11 mouse cellular contexts compared by ENCODE assay signal in the genomic region with DNA sequence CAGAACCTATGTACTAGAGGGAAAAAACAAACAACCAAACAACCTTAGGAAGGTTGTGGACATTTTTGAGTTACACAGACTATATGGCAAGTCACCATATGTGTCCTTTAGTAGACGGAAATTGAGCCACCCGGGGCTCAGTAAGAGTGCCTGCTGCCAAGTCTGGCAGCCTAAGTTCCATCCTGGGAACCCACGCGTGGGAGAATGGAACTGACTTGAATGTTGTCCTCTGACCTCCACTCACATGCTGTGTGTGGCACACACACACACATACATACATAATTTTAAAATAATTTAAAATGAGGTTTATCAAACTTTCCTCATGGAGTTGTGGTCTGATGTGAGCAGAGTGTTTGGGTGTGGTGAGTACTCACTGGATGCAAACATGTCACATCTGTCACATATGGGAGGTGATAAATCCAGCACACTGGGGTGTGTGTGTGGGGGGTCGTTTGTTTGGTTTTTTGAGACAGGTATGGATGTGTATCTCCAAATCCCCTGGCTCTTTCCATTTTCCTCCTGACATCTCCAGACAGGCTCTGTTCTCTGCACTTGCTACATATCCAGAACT. TPM values are rescaled to one million over a fixed set of nuclear protein-coding genes. Genes with fewer than 3 reads are reported as not detected.
DNase-seq lines count a peak whose midpoint lies in the region; ATAC-seq and TF ChIP-seq lines count a peak whose summit lies in the region.
"Had no signal": no experiment of that assay in that cellular context is flagged by ENCODE, and none has a peak within 500 bp of the region (broad histone marks: within the 10 kb centered on the region; RNA-seq: fewer than 3 reads in every experiment).

No protein-coding gene starts in this region.

- TF ChIP-seq CTCF in midbrain, postnatal 0 days (IDR thresholded peaks at IDR 0.05): no peak

- TF ChIP-seq POLR2A in myocyte (IDR thresholded peaks at IDR 0.05; ENCODE audit: insufficient read length, low read depth): no peak

- no peak for DNase-seq in heart, adult 18-20 months
- no peak for DNase-seq in midbrain, postnatal 0 days (ENCODE audit: low spot score)
- DNase-seq in urinary bladder, adult 18-20 months (ENCODE audit: low spot score in 2 of 2): no peak
- no peak for DNase-seq in layer of hippocampus, postnatal 10 days (ENCODE audit: low spot score in 2 of 2)
- DNase-seq: adrenal gland, postnatal 25 days had no signal

- 0 out of 2 replicates have a peak, but pooled peaks cover 3% of the 10 kb centered on the region for H3K36me3 ChIP-seq in heart, embryonic 11.5 days (ENCODE audit: control insufficient read depth, insufficient read depth, low read length)
- peaks cover 4% of the 10 kb centered on the region; the same call in 1 of the 2 replicates for H3K36me3 ChIP-seq in midbrain, embryonic 12.5 days
- peaks cover 1% of the 10 kb centered on the region; the same call in 1 of the 2 replicates for H3K36me3 ChIP-seq in midbrain, postnatal 0 days (ENCODE audit: insufficient read depth, low read length)
- H3K36me3 ChIP-seq in hindbrain, embryonic 13.5 days: peaks cover 5% of the 10 kb centered on the region
- H3K36me3 ChIP-seq in myocyte (ENCODE audit: control insufficient read depth, insufficient read depth): no peaks in the 10 kb centered on the region
- H3K36me3 ChIP-seq: limb, embryonic 15.5 days had no signal

- H3K27me3 ChIP-seq in heart, embryonic 11.5 days (ENCODE audit: control insufficient read depth, insufficient read depth, low read length): no peaks in the 10 kb centered on the region
- H3K27me3 ChIP-seq in midbrain, embryonic 12.5 days: peaks cover 13% of the 10 kb centered on the region
- H3K27me3 ChIP-seq in midbrain, postnatal 0 days (ENCODE audit: insufficient read depth, low read length): no peaks in the 10 kb centered on the region
- H3K27me3 ChIP-seq in hindbrain, embryonic 13.5 days: peaks cover 3% of the 10 kb centered on the region; the same call in 1 of the 2 replicates
- H3K27me3 ChIP-seq in myocyte (ENCODE audit: control insufficient read depth, insufficient read depth, insufficient read length): no peaks in the 10 kb centered on the region
- H3K27me3 ChIP-seq: limb, embryonic 15.5 days had no signal

- H3K79me2 ChIP-seq in myocyte (ENCODE audit: control insufficient read depth, insufficient read depth): peaks cover 62% of the 10 kb centered on the region

- H3K4me2 ChIP-seq in heart, embryonic 11.5 days: peak overlapping the region; percentile 90
- H3K4me2 ChIP-seq in midbrain, embryonic 12.5 days (replicated peaks): peak overlapping the region; percentile 19; the same call in 1 of the 2 replicates
- no peak overlapping the region for H3K4me2 ChIP-seq in midbrain, postnatal 0 days (ENCODE audit: low read depth, low read length, poor library complexity, severe bottlenecking)
- peak overlapping the region; percentile 73 for H3K4me2 ChIP-seq in hindbrain, embryonic 13.5 days
- peak overlapping the region; percentile 94 for H3K4me2 ChIP-seq in myocyte (ENCODE audit: low read depth)

- no peak overlapping the region for H3K27ac ChIP-seq in heart, embryonic 11.5 days (ENCODE audit: low read depth, low read length)
- H3K27ac ChIP-seq in midbrain, embryonic 12.5 days (replicated peaks): no peak overlapping the region
- no peak overlapping the region for H3K27ac ChIP-seq in midbrain, postnatal 0 days (ENCODE audit: low read depth, low read length)
- H3K27ac ChIP-seq in hindbrain, embryonic 13.5 days: no peak overlapping the region

- no peak for ATAC-seq in heart, embryonic 11.5 days (replicated peaks; ENCODE audit: insufficient number of reproducible peaks, low FRiP score, low TSS enrichment)
- ATAC-seq in midbrain, embryonic 12.5 days (ENCODE audit: low FRiP score, low read depth): no peak
- no peak for ATAC-seq in midbrain, postnatal 0 days (ENCODE audit: low FRiP score)
- ATAC-seq in hindbrain, embryonic 13.5 days (ENCODE audit: low FRiP score): no peak
- ATAC-seq: inflammation-experienced regulatory T-cells, adult 6 months had no signal

- H3K4me3 ChIP-seq in heart, embryonic 11.5 days (ENCODE audit: low read depth, low read length): no peak overlapping the region
- H3K4me3 ChIP-seq in midbrain, embryonic 12.5 days: peak overlapping the region; percentile 5; the same call in 1 of the 2 replicates
- H3K4me3 ChIP-seq in midbrain, postnatal 0 days (ENCODE audit: low read depth, low read length): no peak overlapping the region
- peak overlapping the region; percentile 88; the same call in 1 of the 2 replicates for H3K4me3 ChIP-seq in hindbrain, embryonic 13.5 days
- peak overlapping the region; percentile 98 for H3K4me3 ChIP-seq in myocyte

- no peak overlapping the region for H3K9ac ChIP-seq in heart, embryonic 11.5 days (ENCODE audit: low read depth, low read length)
- no peak overlapping the region; the same call in 1 of the 2 replicates for H3K9ac ChIP-seq in midbrain, embryonic 12.5 days (replicated peaks)
- H3K9ac ChIP-seq in midbrain, postnatal 0 days (replicated peaks; ENCODE audit: low read length, poor library complexity, severe bottlenecking): no peak overlapping the region
- peak overlapping the region; percentile 61; the same call in 1 of the 2 replicates for H3K9ac ChIP-seq in hindbrain, embryonic 13.5 days
- H3K9ac ChIP-seq: limb, embryonic 15.5 days had no signal

- H3K9me3 ChIP-seq in heart, embryonic 11.5 days (replicated peaks; ENCODE audit: control insufficient read depth, low read length): no peaks in the 10 kb centered on the region
- no peaks in the 10 kb centered on the region for H3K9me3 ChIP-seq in midbrain, embryonic 12.5 days
- no peaks in the 10 kb centered on the region for H3K9me3 ChIP-seq in midbrain, postnatal 0 days (ENCODE audit: low read length)
- no peaks in the 10 kb centered on the region for H3K9me3 ChIP-seq in hindbrain, embryonic 13.5 days
- H3K9me3 ChIP-seq: limb, embryonic 15.5 days had no signal

- WGBS in heart, embryonic 11.5 days (ENCODE audit: insufficient replicate concordance): 71% methylated on average over 5 of the region's 5 CpGs
- WGBS in midbrain, embryonic 12.5 days: 87% methylated on average over 5 of the region's 5 CpGs
- 72% methylated on average over 5 of the region's 5 CpGs for WGBS in midbrain, postnatal 0 days
- WGBS in hindbrain, embryonic 13.5 days: 79% methylated on average over 5 of the region's 5 CpGs

- peaks cover 23% of the 10 kb centered on the region for H3K4me1 ChIP-seq in heart, embryonic 11.5 days (ENCODE audit: control insufficient read depth, insufficient read depth, low read length)
- H3K4me1 ChIP-seq in midbrain, embryonic 12.5 days: peaks cover 36% of the 10 kb centered on the region
- peaks cover 11% of the 10 kb centered on the region for H3K4me1 ChIP-seq in midbrain, postnatal 0 days (ENCODE audit: insufficient read depth, low read length)
- peaks cover 63% of the 10 kb centered on the region for H3K4me1 ChIP-seq in hindbrain, embryonic 13.5 days (replicated peaks)

- no peak overlapping the region for H3ac ChIP-seq in myocyte (ENCODE audit: control insufficient read depth, insufficient read length)

RNA-seq across cellular contexts. Expression of gene Ptpa, which starts 1.8 kb away (rescaled TPM):
- polyA plus RNA-seq in heart, embryonic 11.5 days (2014; fragmentation: Nextera tagmentation; extraction: Ambion mirVana): 50.3 and 63.5 TPM in 2 replicates
- 10 to 100 TPM; 81.6 to 96.7 TPM for total RNA-seq in heart, adult 18-20 months (2021)
- polyA plus RNA-seq in midbrain, embryonic 12.5 days (2016; fragmentation: Nextera tagmentation; extraction: Ambion mirVana): 128 and 129 TPM in 2 replicates
- total RNA-seq in midbrain, postnatal 0 days (2014; rRNA removed): 139 and 147 TPM in 2 replicates
- polyA plus RNA-seq in midbrain, postnatal 0 days (2015; fragmentation: Nextera tagmentation; extraction: Ambion mirVana): 138 and 141 TPM in 2 replicates
- 129 and 133 TPM in 2 replicates for polyA plus RNA-seq in hindbrain, embryonic 13.5 days (2015; fragmentation: Nextera tagmentation; extraction: Ambion mirVana)
- 151 TPM for polyA plus RNA-seq in myocyte (2012; fragmentation: generic; extraction: Trizol)
- 100 to 1,000 TPM; 144 to 159 TPM for total RNA-seq in layer of hippocampus, postnatal 10 days (2021)

RNA-seq across cellular contexts. Expression of gene Crat, which starts 2.1 kb away (rescaled TPM):
- polyA plus RNA-seq in heart, embryonic 11.5 days (2014; fragmentation: Nextera tagmentation; extraction: Ambion mirVana): 61.5 and 66.0 TPM in 2 replicates
- 100 to 1,000 TPM; 507 to 509 TPM for total RNA-seq in heart, adult 18-20 months (2021)
- 20.4 and 22.6 TPM in 2 replicates for polyA plus RNA-seq in midbrain, embryonic 12.5 days (2016; fragmentation: Nextera tagmentation; extraction: Ambion mirVana)
- 32.6 and 38.0 TPM in 2 replicates for total RNA-seq in midbrain, postnatal 0 days (2014; rRNA removed)
- 24.9 and 27.4 TPM in 2 replicates for polyA plus RNA-seq in midbrain, postnatal 0 days (2015; fragmentation: Nextera tagmentation; extraction: Ambion mirVana)
- 22.1 and 24.0 TPM in 2 replicates for polyA plus RNA-seq in hindbrain, embryonic 13.5 days (2015; fragmentation: Nextera tagmentation; extraction: Ambion mirVana)
- polyA plus RNA-seq in myocyte (2012; fragmentation: generic; extraction: Trizol): 42.2 TPM
- 10 to 100 TPM; 39.0 to 41.9 TPM for total RNA-seq in layer of hippocampus, postnatal 10 days (2021)

RNA-seq across cellular contexts. Expression of gene Dolpp1, which starts 25.6 kb away (rescaled TPM):
- polyA plus RNA-seq in heart, embryonic 11.5 days (2014; fragmentation: Nextera tagmentation; extraction: Ambion mirVana): 19.5 and 21.3 TPM in 2 replicates
- 1 to 10 TPM; 6.4 to 7.8 TPM for total RNA-seq in heart, adult 18-20 months (2021)
- 51.2 and 52.3 TPM in 2 replicates for polyA plus RNA-seq in midbrain, embryonic 12.5 days (2016; fragmentation: Nextera tagmentation; extraction: Ambion mirVana)
- total RNA-seq in midbrain, postnatal 0 days (2014; rRNA removed): 96.2 and 103 TPM in 2 replicates
- polyA plus RNA-seq in midbrain, postnatal 0 days (2015; fragmentation: Nextera tagmentation; extraction: Ambion mirVana): 56.6 and 59.7 TPM in 2 replicates
- 51.2 and 53.9 TPM in 2 replicates for polyA plus RNA-seq in hindbrain, embryonic 13.5 days (2015; fragmentation: Nextera tagmentation; extraction: Ambion mirVana)
- polyA plus RNA-seq in myocyte (2012; fragmentation: generic; extraction: Trizol): 15.7 TPM
- total RNA-seq in layer of hippocampus, postnatal 10 days (2021): 10 to 100 TPM; 31.7 to 37.4 TPM

RNA-seq across cellular contexts. Expression of gene Miga2, which starts 53.6 kb away (rescaled TPM):
- 22.2 and 22.9 TPM in 2 replicates for polyA plus RNA-seq in heart, embryonic 11.5 days (2014; fragmentation: Nextera tagmentation; extraction: Ambion mirVana)
- 10 to 100 TPM; 83.0 to 85.6 TPM for total RNA-seq in heart, adult 18-20 months (2021)
- polyA plus RNA-seq in midbrain, embryonic 12.5 days (2016; fragmentation: Nextera tagmentation; extraction: Ambion mirVana): 28.8 and 30.4 TPM in 2 replicates
- total RNA-seq in midbrain, postnatal 0 days (2014; rRNA removed): 64.2 and 72.3 TPM in 2 replicates
- 28.7 and 34.8 TPM in 2 replicates for polyA plus RNA-seq in midbrain, postnatal 0 days (2015; fragmentation: Nextera tagmentation; extraction: Ambion mirVana)
- polyA plus RNA-seq in hindbrain, embryonic 13.5 days (2015; fragmentation: Nextera tagmentation; extraction: Ambion mirVana): 27.0 and 33.1 TPM in 2 replicates
- 13.6 TPM for polyA plus RNA-seq in myocyte (2012; fragmentation: generic; extraction: Trizol)
- total RNA-seq in layer of hippocampus, postnatal 10 days (2021): 100 to 1,000 TPM; 101 to 112 TPM

RNA-seq across cellular contexts. Expression of gene Ier5l, which starts 56.3 kb away (rescaled TPM):
- polyA plus RNA-seq in heart, embryonic 11.5 days (2014; fragmentation: Nextera tagmentation; extraction: Ambion mirVana): 2.4 TPM in 2 replicates
- 1 to 10 TPM; 2.6 to 3.2 TPM for total RNA-seq in heart, adult 18-20 months (2021)
- 2.7 and 3.4 TPM in 2 replicates for polyA plus RNA-seq in midbrain, embryonic 12.5 days (2016; fragmentation: Nextera tagmentation; extraction: Ambion mirVana)
- 23.6 and 28.2 TPM in 2 replicates for total RNA-seq in midbrain, postnatal 0 days (2014; rRNA removed)
- 2.6 and 3.2 TPM in 2 replicates for polyA plus RNA-seq in midbrain, postnatal 0 days (2015; fragmentation: Nextera tagmentation; extraction: Ambion mirVana)
- 2.1 and 2.9 TPM in 2 replicates for polyA plus RNA-seq in hindbrain, embryonic 13.5 days (2015; fragmentation: Nextera tagmentation; extraction: Ambion mirVana)
- polyA plus RNA-seq in myocyte (2012; fragmentation: generic; extraction: Trizol): 20.5 TPM
- total RNA-seq in layer of hippocampus, postnatal 10 days (2021): 1 to 10 TPM; 8.0 to 9.6 TPM
- polyA plus RNA-seq: inflammation-experienced regulatory T-cells, adult 6 months had no signal

Comparison
In these comparisons a context has a peak if more than half of its experiments do, and no peak if none do; other contexts are left out.
1. H3K4me3 ChIP-seq: peak in midbrain, embryonic 12.5 days (single experiment), hindbrain, embryonic 13.5 days (single experiment) and myocyte (single experiment); none in heart, embryonic 11.5 days (single experiment) and midbrain, postnatal 0 days (single experiment).